In the genomic region with DNA sequence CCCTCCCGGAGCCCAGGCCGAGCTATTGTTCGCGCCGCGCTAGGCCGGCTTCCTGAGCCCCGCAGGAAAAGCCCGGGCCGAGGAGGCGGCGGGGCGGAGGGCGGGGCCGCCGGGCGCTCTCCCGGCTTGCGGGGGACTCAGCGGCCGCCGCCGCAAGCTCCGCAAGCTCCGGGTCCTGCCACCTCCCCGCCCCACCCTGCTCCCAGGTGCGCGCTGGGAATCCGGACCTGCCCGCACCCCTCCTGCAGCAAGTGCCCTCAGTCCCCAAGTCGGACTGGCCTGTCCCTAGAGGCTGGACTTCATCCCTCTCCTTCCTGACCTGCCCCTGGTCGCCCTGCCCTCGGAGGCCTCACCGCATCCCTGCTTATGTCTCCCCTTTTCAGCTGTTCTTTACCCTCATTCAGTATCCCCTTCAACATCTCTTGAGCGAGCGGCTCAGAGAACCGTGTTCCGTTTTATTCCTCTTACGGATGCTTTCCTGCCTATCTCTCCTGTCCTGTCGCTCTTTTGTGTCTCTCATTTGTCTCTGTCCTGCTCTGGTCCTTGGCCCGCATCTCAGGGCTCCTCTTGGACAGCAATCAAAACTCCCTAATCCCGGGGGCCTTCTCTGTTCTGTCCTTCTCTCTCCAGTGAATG, we compare ENCODE assay signal across 8 mouse cellular contexts. TPM values are rescaled to one million over a fixed set of nuclear protein-coding genes. Genes with fewer than 3 reads are reported as not detected.
DNase-seq lines count a peak whose midpoint lies in the region; ATAC-seq and TF ChIP-seq lines count a peak whose summit lies in the region.

No protein-coding gene starts in this region.

- WGBS in embryonic facial prominence, embryonic 10.5 days = under 1% methylated on average over 42 of the region's 42 CpGs
- WGBS in hindbrain, embryonic 10.5 days = under 1% methylated on average over 42 of the region's 42 CpGs
- WGBS in lung, postnatal 0 days = 2% methylated on average over 17 of the region's 42 CpGs

- TF ChIP-seq EP300 in lung, postnatal 0 days (IDR thresholded peaks at IDR 0.05) = no peak

- H3K27me3 ChIP-seq in embryonic facial prominence, embryonic 10.5 days (replicated peaks; ENCODE audit: low read depth, poor library complexity, severe bottlenecking) = peaks cover 12% of the 10 kb centered on the region
- peaks cover 6% of the 10 kb centered on the region; the same call in 1 of the 2 replicates for H3K27me3 ChIP-seq in hindbrain, embryonic 10.5 days (ENCODE audit: insufficient read depth, poor library complexity, severe bottlenecking)
- peaks cover 2% of the 10 kb centered on the region; the same call in 1 of the 2 replicates for H3K27me3 ChIP-seq in lung, postnatal 0 days (replicated peaks; ENCODE audit: insufficient read depth, low read length)

- H3K4me2 ChIP-seq in lung, postnatal 0 days (replicated peaks; ENCODE audit: low read depth, low read length) = peak overlapping the region; percentile 97

- H3K27ac ChIP-seq in embryonic facial prominence, embryonic 10.5 days (replicated peaks) = peak overlapping the region; percentile 98
- H3K27ac ChIP-seq in hindbrain, embryonic 10.5 days = peak overlapping the region; percentile 99
- H3K27ac ChIP-seq in lung, postnatal 0 days (ENCODE audit: low read length) = peak overlapping the region; percentile 73

- peak overlapping the region; percentile 82 for H3K4me3 ChIP-seq in embryonic facial prominence, embryonic 10.5 days
- H3K4me3 ChIP-seq in hindbrain, embryonic 10.5 days = peak overlapping the region; percentile 97
- peak overlapping the region; percentile 79 for H3K4me3 ChIP-seq in lung, postnatal 0 days (ENCODE audit: low read depth, low read length)

- peaks cover 34% of the 10 kb centered on the region for H3K4me1 ChIP-seq in embryonic facial prominence, embryonic 10.5 days
- H3K4me1 ChIP-seq in hindbrain, embryonic 10.5 days (replicated peaks) = peaks cover 33% of the 10 kb centered on the region
- peaks cover 3% of the 10 kb centered on the region; the same call in 1 of the 2 replicates for H3K4me1 ChIP-seq in lung, postnatal 0 days (ENCODE audit: insufficient read depth, low read depth, low read length)

- H3K9me3 ChIP-seq in embryonic facial prominence, embryonic 10.5 days = no peaks in the 10 kb centered on the region
- no peaks in the 10 kb centered on the region for H3K9me3 ChIP-seq in hindbrain, embryonic 10.5 days
- no peaks in the 10 kb centered on the region for H3K9me3 ChIP-seq in lung, postnatal 0 days (ENCODE audit: low read length)

- peak overlapping the region; percentile 55 for H3K9ac ChIP-seq in lung, postnatal 0 days (replicated peaks; ENCODE audit: low read depth)

- peak; percentile 21 for DNase-seq in layer of hippocampus, adult 9-11 months
- DNase-seq in layer of hippocampus, adult 11-12 months (ENCODE audit: low spot score) = no peak
- peak; percentile 36 for DNase-seq in NIH3T3 (ENCODE audit: low read depth)
- no peak for DNase-seq in embryonic facial prominence, embryonic 10.5 days (ENCODE audit: low spot score)
- DNase-seq in hindbrain, embryonic 10.5 days (ENCODE audit: low spot score) = peak; percentile 70
- no peak for DNase-seq in lung, postnatal 0 days (ENCODE audit: low spot score)
- DNase-seq in spleen, postnatal 10 days (ENCODE audit: low spot score in 2 of 2) = no peak

- ATAC-seq in lung, postnatal 0 days = peak; percentile 45
- ATAC-seq in activated CD4-positive, CD25-positive, alpha-beta regulatory T cell, adult 4 months = no peak

- TF ChIP-seq CTCF in lung, postnatal 0 days (IDR thresholded peaks at IDR 0.05) = peak; percentile 33

- H3K36me3 ChIP-seq in embryonic facial prominence, embryonic 10.5 days (replicated peaks) = peaks cover 4% of the 10 kb centered on the region
- H3K36me3 ChIP-seq in hindbrain, embryonic 10.5 days = peaks cover 2% of the 10 kb centered on the region; the same call in 1 of the 2 replicates
- H3K36me3 ChIP-seq in lung, postnatal 0 days (ENCODE audit: insufficient read depth, low read length) = no peaks in the 10 kb centered on the region

RNA-seq across cellular contexts. Expression of a gene that starts 0.6 kb away (rescaled TPM):
- polyA plus RNA-seq in embryonic facial prominence, embryonic 10.5 days (2016; fragmentation: Nextera tagmentation; extraction: Ambion mirVana) = 12.9 and 14.8 TPM in 2 replicates
- 14.2 and 16.6 TPM in 2 replicates for polyA plus RNA-seq in hindbrain, embryonic 10.5 days (2016; fragmentation: Nextera tagmentation; extraction: Ambion mirVana)
- polyA plus RNA-seq in lung, postnatal 0 days (2015; fragmentation: Nextera tagmentation; extraction: Ambion mirVana) = 12.7 and 13.6 TPM in 2 replicates
- polyA plus RNA-seq in activated CD4-positive, CD25-positive, alpha-beta regulatory T cell, adult 4 months (2017; shearing (Covaris generic)) = under 1 TPM in 1 of 2 experiments, not detected in 1; 0.34 TPM

Comparison
In these comparisons a context has a peak if more than half of its experiments do, and no peak if none do; other contexts are left out.
1. DNase-seq: peak in layer of hippocampus, adult 9-11 months (single experiment), NIH3T3 (single experiment) and hindbrain, embryonic 10.5 days (single experiment); none in layer of hippocampus, adult 11-12 months (single experiment), embryonic facial prominence, embryonic 10.5 days (single experiment), lung, postnatal 0 days (single experiment) and spleen, postnatal 10 days (0 of 2).
2. RNA of a gene that starts 0.6 kb away (polyA plus RNA-seq): 14.2 to 16.6 TPM in hindbrain, embryonic 10.5 days, 12.9 to 14.8 TPM in embryonic facial prominence, embryonic 10.5 days and 12.7 to 13.6 TPM in lung, postnatal 0 days; 0.34 TPM in activated CD4-positive, CD25-positive, alpha-beta regulatory T cell, adult 4 months; every median in the first group is over 10 times any median in the second.
3. Peak in every context shown above with its lines, with median percentiles within 50 percentile points of each other: H3K27ac ChIP-seq and H3K4me3 ChIP-seq.